Mouse (Mus musculus): Measurements from ENCODE around the gene Ehhadh. TPM values are rescaled to one million over a fixed set of nuclear protein-coding genes. Genes with fewer than 3 reads are reported as not detected.

Ehhadh gene
- total RNA-seq, 2 experiments from 2014 or later = 12.2 to 19.0 TPM

DNA sequence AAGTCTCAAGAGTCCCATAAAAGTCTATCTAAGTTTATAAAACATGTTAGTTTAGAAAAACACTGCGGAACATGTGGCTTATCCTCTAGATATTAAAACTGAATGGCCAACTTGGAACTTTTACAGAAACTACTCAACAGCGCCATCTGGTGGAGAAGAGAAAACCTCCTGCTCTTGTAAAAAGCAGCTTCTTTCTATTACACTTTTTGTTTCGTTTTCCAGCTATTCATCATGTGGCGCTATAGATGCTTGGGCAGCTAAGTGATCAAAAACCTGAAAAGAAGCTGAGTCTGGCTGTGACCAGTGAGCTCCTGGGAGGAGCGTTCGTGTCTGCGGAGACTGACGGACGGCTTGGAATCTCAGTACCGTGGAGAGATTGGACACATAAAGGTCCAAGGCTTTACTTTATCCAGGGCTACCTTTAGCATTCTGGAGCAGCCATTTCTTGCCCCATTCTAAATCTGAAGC lies 59.7 kb downstream of the Ehhadh start:
- peak; percentile 77 to 92 for DNase-seq

DNA sequence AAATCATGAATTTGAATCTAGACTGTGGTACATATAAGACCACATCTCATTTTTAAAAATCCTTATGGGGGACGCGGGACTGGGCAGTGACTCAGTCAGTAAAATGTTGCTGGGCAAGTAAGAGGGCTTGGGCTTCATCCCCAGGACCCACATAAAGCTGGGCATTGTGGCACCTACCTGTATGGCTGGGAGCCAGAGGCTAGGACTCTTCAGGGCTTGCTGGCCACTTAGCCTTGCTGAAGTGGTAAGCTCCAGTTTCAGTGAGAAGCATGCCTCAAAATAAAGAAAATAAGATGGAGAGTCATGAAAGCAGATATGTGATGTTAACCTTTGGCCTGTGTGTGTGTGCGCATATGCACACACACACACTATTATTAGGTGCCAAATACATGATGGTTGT lies 60.2 kb downstream of the Ehhadh start:
- DNase-seq = no peak

DNA sequence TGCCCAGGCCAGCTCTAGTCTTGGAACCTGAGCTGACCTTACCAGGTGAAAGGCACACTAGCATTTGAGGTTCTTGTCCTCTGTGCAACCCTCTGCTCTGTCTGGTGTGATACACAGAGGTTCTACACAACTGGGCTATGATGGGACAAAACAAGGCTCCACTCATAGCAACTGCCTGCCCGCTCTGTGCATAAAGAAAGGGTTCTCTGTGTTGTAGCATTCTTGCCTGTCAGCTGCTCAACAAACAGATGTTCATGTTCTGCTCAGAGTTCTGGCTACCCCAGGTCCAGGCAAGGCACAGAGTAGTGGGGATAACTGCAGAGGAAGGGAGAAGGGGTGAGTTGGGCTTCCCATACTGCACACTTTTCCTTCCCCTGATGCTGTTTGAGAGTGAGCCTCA lies 63.3 kb downstream of the Ehhadh start:
- DNase-seq = no peak

DNA sequence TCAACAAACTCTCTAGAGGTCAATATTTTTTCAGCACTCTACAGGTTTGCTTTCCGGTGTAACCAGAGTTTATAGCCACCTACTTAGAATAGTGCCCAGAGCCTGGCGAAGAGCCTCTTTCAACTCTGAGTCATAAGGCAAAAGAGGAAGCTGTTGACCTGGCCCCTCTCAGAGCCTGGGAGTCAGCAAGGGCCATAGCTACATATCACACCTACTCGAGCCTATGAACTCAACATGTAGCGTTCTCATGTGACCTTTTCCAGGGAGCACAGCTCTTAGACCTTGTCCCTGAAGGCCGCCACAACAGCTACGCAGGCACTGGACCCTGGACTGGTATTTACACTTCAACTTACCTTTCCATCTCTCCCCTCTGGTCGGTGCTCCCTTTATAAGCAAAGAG lies 67.8 kb downstream of the Ehhadh start:
- no peak for DNase-seq

DNA sequence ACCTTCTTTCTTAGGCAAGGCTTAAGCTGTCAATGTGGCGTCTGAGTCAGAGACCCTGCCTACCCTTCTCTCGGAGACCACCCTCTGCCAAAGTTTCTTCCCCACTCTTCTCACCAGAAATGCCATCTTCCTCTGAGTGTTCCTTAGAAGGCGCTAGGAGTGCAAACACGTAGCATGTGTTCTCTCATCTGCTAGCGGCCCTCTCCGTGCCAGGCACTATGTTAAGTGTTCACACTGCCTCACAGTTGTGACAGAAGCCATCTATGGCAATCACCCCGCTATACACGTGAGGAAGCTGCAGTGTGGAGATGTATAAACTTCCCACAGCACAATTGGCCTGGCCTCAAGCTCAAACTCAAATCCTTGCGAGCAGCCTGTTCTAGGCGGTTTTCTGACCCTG lies 73.1 kb downstream of the Ehhadh start:
- DNase-seq = no peak

Other genes with a start within 250 kb of the Ehhadh start
- 10 to 100 TPM; 20.5 to 21.7 TPM for gene 2510009E07Rik, start 93.1 kb downstream of the Ehhadh start, total RNA-seq (2021)
- gene Map3k13, start 6.5 kb upstream of the Ehhadh start, total RNA-seq (2021) = under 1 TPM; 0.77 to 0.87 TPM
- gene Tmem41a, start 159.7 kb upstream of the Ehhadh start, total RNA-seq (2021) = 10 to 100 TPM; 11.6 to 14.0 TPM
- under 1 TPM in 1 of 2 experiments, not detected in 1; 0.39 TPM for gene Liph, start 207.9 kb upstream of the Ehhadh start, total RNA-seq (2021)
- 10 to 100 TPM; 24.2 to 25.9 TPM for gene Senp2, start 221.7 kb upstream of the Ehhadh start, total RNA-seq (2021)

Data from heart, adult 18-20 months (tissue).